Mouse (Mus musculus): Measurements from ENCODE around the gene Six2. TPM values are rescaled to one million over a fixed set of nuclear protein-coding genes. Genes with fewer than 3 reads are reported as not detected.

The Six2 gene
- total RNA-seq, 2 experiments from 2014 or later, result 0.28 to 0.50 TPM

DNA sequence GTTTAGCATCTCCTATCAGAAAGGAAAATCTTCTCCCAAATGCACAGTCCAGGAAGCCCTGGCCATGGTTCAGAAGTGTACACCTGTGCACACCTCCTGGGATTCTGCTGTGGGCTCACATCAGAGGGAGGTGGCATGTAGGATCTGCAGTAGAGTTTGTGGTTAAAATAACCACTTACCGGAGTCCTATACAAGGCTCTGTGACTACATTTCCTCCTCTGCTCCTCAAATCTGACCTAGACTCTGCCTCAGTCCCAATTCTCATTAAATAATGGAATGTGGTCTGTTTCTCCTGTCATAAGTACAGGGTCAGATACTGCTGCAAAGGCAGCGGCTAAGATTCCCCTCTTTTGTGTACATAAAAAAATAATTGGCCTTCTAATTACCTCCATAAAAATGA is 23.9 kb downstream of the Six2 start:
- no peak for DNase-seq (ENCODE audit: low spot score in 2 of 2)

GRCm38 (mm10) chr17:85661521-85661920 is 26.6 kb downstream of the Six2 start:
- no peak for DNase-seq (ENCODE audit: low spot score in 2 of 2)

DNA sequence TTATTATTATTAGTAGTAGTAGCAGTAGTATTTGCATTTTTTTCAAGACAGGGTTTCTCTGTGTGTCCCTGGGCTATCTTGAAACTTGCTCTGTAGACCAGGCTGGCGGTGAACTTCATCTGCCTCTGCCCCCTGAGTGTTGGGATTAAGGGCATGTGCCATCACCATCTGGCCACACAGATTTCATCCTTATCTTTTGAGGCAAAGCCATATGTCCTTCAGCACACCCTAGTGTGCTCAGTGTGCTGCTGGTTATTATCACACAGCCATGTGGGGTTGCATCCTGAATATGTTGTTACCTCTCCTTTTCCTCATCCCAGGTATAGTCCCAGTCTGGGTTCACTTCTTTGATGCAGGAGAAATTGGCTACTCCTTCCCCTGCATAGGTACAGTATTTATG is 28.1 kb downstream of the Six2 start:
- DNase-seq (ENCODE audit: low spot score in 2 of 2), result no peak

GRCm38 (mm10) chr17:85645718-85646665 is 42.1 kb downstream of the Six2 start:
- no peak for DNase-seq (ENCODE audit: low spot score in 2 of 2)

DNA sequence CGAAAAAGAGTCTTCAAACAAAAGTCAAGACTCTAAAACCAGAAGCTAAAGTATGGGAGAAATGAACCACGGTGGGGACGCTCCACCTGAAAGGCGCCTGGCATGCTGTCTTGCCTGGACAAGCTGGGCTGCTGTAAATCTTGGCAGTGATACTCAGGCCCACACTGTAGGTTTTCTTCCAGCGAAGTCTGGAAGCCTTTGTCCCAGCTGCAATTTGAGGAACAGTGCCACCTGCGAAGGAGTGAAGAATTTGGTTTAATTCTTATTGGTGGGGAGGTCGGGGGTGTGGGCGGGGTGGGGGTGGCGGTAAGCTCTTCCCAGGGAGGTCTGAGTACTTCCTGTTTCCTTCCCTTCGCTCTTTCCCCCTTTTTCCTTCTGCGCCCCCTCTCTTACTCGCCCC is 42.8 kb downstream of the Six2 start:
- no peak for DNase-seq (ENCODE audit: low spot score in 2 of 2)

GRCm38 (mm10) chr17:85637876-85638275 is 50.2 kb downstream of the Six2 start:
- no peak for DNase-seq (ENCODE audit: low spot score in 2 of 2)

Other genes with a start within 250 kb of the Six2 start
- gene Six3, start 74.7 kb downstream of the Six2 start, total RNA-seq (2021), result not detected

All from adrenal gland, postnatal 4 days (tissue).